Mouse (Mus musculus): ENCODE data around the gene Lingo2. TPM values are rescaled to one million over a fixed set of nuclear protein-coding genes. Genes with fewer than 3 reads are reported as not detected.
"Not testable (repeated sequence)": the region's sequence is repeated elsewhere in the genome, so short reads cannot be mapped to it uniquely, and the experiment has no call there.

Lingo2 gene
- total RNA-seq, 1 experiment from 2014 or later, result not detected

DNA sequence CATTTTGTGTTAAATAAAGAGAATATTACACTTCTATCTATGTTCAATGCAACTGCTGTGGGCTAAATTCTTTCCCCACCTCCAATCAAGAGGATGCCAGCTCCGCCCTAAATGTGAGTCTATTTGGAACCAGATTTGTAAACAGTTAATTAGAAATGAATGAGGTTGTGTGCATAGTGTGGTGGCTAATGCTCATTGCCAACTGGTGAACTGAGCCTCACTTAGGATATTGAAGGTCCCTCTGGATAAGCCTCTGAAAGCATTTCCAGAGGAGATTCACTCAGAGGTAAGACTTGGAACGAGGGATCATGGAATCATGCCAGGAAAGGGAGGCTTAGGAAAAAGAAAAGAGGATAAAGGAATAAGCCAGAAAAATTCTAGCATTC, 1256.4 kb downstream of the Lingo2 start:
- no peak for ATAC-seq (replicated peaks; ENCODE audit: low read depth, poor library complexity, severe bottlenecking)

DNA sequence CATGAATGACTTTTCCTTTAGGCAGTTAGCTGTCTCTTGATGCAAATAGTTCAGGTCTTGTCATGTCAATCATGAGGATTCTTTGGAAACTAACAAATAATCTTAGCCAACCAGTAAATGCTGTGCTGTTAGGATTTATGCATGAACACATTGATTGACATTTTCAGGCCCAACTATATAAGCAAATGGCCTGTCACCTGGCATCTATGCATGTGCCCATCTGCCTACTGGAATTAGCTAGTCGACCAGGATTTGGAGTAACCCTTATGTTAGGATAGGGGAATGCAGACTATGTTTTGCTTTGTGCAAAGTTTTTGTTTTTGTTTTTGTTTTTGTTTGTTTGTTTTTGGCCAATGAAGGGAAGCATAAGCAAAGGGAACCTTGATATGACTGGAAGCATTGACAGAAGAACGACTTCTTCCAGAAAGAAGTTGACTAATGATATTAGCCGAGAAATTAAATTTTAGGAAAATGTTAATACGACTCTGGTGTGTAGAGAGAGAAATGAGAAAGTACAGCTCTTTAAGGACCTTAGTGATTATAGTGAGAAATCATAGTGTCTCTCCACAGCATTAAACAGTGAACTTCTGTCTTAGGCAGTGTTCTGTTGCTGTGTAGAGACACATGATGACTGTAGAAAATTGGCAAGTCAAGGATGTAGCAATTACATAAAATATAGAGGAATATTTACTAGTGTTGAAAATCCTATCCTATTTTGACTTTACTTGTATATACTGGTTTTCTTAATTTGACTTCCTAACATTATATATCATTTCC, 1257.0 kb downstream of the Lingo2 start:
- ATAC-seq (replicated peaks; ENCODE audit: low read depth, poor library complexity, severe bottlenecking), result no peak

DNA sequence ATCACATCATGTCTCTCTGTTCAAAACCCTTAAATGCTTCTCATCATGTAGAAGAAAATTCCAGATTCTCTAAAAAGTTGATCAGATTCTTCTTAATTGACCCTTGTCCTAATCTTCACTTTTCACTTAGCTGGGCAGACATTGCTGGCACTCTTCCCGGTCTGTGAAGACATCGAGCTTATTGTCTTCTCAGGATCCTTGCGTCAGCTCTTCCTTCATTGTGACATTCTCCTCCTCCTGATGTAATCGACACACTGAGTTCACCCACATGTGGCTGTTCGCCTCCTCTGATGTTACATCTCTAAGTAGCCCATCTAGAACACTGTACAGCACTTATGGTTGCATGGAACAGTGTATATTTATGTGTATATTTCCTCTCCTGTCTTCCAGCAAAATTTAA, 1261.0 kb downstream of the Lingo2 start:
- ATAC-seq (replicated peaks; ENCODE audit: low read depth, poor library complexity, severe bottlenecking), result no peak

DNA sequence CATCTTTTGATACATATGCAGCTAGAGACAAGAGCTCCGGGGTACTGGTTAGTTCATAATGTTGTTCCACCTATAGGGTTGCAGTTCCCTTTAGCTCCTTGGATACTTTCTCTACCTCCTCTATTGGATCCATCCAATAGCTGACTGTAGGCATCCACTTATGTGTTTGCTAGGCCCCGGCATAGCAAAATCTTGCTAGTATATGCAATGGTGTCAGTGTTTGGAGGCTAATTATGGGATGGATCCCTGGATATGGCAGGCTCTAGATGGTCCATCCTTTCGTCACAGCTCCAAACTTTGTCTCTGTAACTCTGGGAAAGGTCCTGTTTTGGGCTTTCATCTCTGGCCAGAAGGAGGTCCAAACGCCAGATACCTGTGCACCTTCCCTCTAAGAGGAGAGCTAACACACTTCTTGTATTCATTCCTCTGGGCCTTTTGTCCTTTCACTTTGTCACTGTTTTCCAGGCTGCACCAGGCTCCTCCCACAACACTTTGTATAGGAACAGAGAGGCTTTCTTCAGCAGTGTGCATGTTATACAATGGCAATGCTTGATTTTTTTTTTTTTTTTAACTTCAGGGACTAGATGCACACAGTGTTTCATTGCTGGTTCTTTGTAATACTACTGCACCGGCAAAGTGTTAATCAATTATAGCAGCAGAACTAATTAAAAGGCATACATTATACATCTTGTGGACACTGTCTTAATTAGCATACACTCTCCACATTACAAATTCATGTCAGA, 1262.9 kb downstream of the Lingo2 start:
- ATAC-seq (replicated peaks; ENCODE audit: low read depth, poor library complexity, severe bottlenecking), result not testable (repeated sequence)
